Mouse (Mus musculus) lung, postnatal 36 days (tissue): ENCODE measurements around the gene Tmem254a.
"Not testable (repeated sequence)": the region's sequence is repeated elsewhere in the genome, so short reads cannot be mapped to it uniquely, and the experiment has no call there.

Experiments
- DNase-seq: peaks from one replicate; pipeline ENCODE4 v3.0.0; 2022; ENCODE audit warnings: mixed read lengths

Tmem254a gene

DNA sequence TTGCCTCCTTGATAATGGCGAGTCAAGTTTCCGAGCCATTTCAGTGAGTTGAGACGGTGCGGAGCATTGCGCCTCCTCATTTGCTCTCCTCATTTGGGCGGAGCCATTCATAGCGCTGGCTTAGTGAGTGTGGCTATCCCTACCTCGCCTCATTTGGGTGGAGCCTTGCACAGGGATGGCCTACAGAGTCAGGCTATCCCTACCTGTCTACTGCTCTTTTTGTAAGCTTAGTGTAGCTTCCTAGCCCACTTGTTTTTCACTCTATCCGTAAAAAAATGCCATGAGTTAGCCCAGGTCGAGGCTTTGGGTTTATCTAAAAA lies at the start of gene Tmem254a:
TSS of gene Tmem254a (minus strand) at position 111 of the 320 bp plus-strand sequence.
- not testable (repeated sequence) for DNase-seq

- not testable (repeated sequence) for DNase-seq
These were observed 30.4 kb upstream of the Tmem254a start for GRCm38 (mm10) chr14:25957861-25958260.

DNA sequence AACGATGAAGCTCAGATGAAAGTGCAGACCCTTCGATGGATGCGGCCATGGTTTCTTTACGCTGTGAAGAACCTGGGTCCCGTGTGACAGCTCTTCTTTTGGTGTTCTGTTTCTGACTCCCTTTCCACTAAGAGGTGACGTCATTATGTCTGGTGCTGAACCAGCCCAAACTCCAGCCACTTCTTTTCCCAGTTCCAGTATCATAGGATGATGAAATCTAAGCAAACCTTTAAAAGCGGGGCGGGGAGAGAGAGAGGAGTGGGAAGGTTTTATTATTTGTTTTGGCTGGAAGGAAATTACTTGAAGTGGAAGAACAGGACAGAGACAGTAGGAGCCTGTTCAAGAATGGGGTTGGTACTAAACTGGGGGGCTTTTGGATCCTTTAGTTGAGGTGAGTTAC lies 10.5 kb upstream of the Tmem254a start, which contains the start of gene Cphx1:
TSS of gene Cphx1 (plus strand) at position 301 of the 400 bp plus-strand sequence.
- DNase-seq, result not testable (repeated sequence)

DNA sequence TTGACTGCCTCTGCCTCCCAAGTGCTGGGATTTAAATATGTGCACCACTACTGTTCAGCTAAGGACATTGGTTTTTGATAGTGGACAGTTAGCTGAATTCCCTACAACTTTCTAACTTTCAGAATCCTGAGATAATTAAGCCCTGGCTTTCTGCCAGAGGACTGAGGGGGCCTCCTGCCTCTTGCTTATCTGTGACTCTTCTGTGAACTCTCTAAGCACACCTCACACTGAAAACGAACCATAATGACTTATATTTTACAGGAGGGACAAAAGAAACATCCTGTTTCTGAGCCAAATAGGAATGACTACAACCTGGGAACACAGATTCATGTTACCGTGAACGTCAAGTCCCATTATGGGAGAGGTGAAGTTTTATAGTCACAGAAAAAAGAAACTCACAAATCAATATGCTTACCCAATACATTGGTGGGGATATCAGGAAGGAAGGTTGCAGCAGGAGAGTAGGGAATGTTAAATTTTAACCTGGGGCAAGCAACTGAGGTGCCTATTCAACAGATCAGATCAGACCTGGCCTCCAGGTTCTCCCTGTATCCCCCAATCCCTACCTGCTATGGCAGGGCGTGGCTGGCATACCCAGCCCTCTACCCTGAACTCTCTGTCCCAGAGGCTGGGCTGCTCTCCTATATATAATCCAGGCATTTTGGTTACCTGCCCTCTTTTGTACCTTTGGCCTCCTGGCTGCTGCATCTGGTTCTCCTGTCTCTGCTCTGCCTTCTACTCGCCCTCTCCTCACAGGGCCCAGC lies 9.6 kb upstream of the Tmem254a start:
- not testable (repeated sequence) for DNase-seq

GRCm38 (mm10) chr14:25926814-25927561 lies 484 bp downstream of the Tmem254a start:
- not testable (repeated sequence) for DNase-seq

GRCm38 (mm10) chr14:25918427-25919170 lies 8.9 kb downstream of the Tmem254a start:
- not testable (repeated sequence) for DNase-seq

DNA sequence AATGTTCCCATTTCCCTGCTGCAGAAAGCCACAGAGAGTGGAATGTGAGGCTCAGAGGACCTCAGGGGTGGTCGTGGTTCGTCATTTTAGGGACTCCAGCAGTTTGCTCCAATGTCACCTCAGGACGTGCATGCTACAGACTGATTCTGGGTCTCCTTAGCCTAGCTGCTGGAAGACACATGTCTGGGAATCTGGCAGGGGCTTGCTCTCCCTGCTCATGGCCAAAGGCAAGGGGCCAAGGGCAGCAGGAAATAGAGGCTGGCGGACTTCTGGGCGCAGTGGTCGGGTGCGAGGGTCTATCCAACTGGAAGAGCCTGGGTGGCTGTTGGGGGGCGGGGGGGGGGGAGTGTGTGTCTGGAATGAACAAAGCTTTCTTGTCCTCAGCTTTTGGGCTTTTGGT lies 18.5 kb downstream of the Tmem254a start:
- not testable (repeated sequence) for DNase-seq

DNA sequence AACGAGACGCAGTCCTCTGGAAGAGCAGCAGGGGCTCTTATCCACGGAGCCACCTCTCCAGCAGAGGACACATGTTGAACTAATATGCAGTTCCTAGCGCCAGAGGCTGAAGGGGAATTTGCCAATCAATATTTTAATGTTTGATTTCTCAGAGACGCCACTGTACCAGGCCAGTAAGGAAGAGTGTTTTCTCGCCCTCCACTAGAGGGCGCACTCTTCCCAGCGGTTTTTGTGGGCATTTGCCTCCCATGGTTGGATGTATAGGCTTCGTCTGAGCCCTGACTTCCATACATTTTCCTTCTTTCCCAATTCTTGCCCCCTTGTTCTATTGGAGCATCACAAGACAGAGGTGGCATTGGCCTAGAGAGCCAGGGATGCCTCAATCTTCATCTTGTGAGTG lies 20.2 kb downstream of the Tmem254a start:
- not testable (repeated sequence) for DNase-seq

DNA sequence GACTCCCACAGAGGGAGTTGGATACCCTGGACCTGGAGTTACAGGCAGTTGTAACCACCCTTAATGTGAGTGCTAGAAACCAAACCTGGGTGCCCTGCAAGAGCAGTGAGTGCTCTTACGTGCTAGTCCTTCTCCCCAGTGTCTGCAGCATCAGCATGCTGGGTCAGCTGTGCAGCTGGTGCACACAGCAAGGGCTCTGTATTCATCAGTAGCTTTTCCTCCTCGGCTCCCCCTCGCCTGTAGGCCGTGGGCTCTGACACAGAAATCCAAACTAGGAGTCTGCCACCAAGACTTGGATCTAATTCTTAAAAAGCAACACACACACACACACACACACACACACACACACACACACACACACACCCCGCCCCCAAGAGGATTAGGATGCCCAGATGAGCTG lies 22.2 kb downstream of the Tmem254a start:
- not testable (repeated sequence) for DNase-seq

DNA sequence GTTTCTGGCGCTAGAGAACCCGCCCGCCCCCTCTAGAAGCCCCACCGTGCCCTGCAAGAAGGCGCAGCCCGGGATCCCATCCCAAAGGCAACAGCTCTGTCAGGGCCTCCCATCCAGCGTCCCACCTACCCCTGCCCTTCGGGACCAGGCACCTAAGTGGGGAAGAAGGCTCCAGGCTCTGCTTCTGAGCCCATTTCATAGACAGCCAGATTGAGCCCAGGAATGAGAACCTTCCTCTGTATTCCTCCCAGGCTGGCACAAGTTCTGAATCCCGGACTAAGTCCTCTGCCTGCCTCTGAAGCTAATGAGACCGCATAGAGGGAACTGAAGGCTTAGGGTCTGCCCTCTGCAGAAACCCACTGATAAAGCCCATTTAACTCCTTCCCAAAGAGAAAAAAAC lies 24.5 kb downstream of the Tmem254a start, which contains the start of gene Plac9a:
TSS of gene Plac9a (minus strand) at position 101 of the 400 bp plus-strand sequence.
- DNase-seq, result not testable (repeated sequence)

- not testable (repeated sequence) for DNase-seq
These were observed 31.8 kb downstream of the Tmem254a start for GRCm38 (mm10) chr14:25895686-25896085.

DNA sequence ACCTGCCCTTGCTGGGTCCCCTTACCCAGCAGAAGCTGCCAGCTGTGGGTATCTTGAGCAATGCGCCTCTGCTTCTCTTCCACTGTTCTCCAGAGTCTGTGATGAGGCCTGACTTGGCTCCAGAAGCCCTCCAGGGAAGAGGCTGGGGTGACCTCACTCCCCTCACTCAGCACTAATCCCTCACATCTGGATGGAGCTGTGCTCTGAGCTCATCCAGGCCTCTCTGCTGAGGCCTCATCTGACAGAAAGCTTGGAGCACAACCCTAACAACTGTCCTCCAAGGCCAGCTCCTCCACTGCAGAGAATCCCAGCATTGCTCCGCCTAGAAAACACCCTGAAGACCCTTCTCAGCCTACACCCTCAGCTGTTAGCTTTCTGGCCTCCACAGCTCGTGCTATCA lies 32.9 kb downstream of the Tmem254a start:
- not testable (repeated sequence) for DNase-seq

GRCm38 (mm10) chr14:25885886-25886285 lies 41.6 kb downstream of the Tmem254a start:
- DNase-seq, result not testable (repeated sequence)

- not testable (repeated sequence) for DNase-seq
These were observed 45.7 kb downstream of the Tmem254a start for GRCm38 (mm10) chr14:25881769-25882168.

DNA sequence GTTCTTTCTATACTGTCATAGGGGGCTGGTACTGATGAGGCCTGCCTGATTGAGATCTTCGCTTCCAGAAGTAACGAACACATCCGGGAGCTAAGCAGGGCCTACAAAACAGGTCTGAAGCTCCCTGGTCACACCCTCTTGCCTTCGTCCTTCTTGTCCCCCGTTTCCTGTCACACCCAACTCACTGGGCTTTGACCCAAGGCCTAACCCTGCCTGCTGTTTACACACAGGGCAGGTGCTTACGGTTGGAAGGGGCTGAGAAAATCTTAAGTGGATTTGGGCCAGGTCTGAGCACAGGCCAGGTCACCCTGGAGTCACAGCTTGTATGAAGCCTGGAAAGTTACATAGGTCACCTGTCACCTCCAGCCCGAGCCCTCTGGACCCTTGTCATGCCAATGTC lies 50.8 kb downstream of the Tmem254a start:
- not testable (repeated sequence) for DNase-seq
